Mouse (Mus musculus) hindbrain, postnatal 0 days (tissue): ENCODE measurements around the gene Slc22a2. TPM values are rescaled to one million over a fixed set of nuclear protein-coding genes. Genes with fewer than 3 reads are reported as not detected.
"Not testable (repeated sequence)": the region's sequence is repeated elsewhere in the genome, so short reads cannot be mapped to it uniquely, and the experiment has no call there.

ENCODE experiments used
- ATAC-seq: fragments of 200-750 bp; cut with Nextera tagmentation; 2 replicates; pipeline ENCODE4 v1.8.0; 2017; ENCODE audit warnings: mild to moderate bottlenecking, moderate TSS enrichment, moderate library complexity
- DNase-seq: peaks from one replicate; pipeline ENCODE4 v3.0.0-alpha.2; 2015; ENCODE audit warnings: low spot score
- H3K27ac ChIP-seq: fragments of 300-500 bp; sonication (generic); 2 replicates; pipeline ENCODE4 v1.5.1; 2014; ENCODE audit warnings: mild to moderate bottlenecking
- H3K27me3 ChIP-seq: fragments of 300-500 bp; sonication (generic); 2 replicates; pipeline ENCODE4 v1.6.1; 2014; ENCODE audit warnings: low read length, mixed read lengths; ENCODE audit not compliant: insufficient read depth
- H3K36me3 ChIP-seq: fragments of 300-500 bp; sonication (generic); 2 replicates; pipeline ENCODE4 v1.6.1; 2014; ENCODE audit warnings: low read length, mixed read lengths; ENCODE audit not compliant: insufficient read depth
- H3K4me1 ChIP-seq: fragments of 300-500 bp; sonication (generic); 2 replicates; pipeline ENCODE4 v1.6.1; 2014; ENCODE audit warnings: antibody characterized with exemption, low read length, mixed read lengths; ENCODE audit not compliant: insufficient read depth
- H3K4me2 ChIP-seq: fragments of 300-500 bp; sonication (generic); 2 replicates; pipeline ENCODE4 v1.6.1; 2014; ENCODE audit warnings: low read depth, mild to moderate bottlenecking, low read length, moderate library complexity, mixed read lengths
- H3K4me3 ChIP-seq: fragments of 300-500 bp; sonication (generic); 2 replicates; pipeline ENCODE4 v1.5.1; 2014; ENCODE audit warnings: low read length
- H3K9ac ChIP-seq: fragments of 300-500 bp; sonication (generic); replicated peaks from 2 replicates; pipeline ENCODE4 v1.6.1; 2014; ENCODE audit warnings: mild to moderate bottlenecking, low read length, moderate library complexity, mixed read lengths
- H3K9me3 ChIP-seq: fragments of 300-500 bp; sonication (generic); 2 replicates; pipeline ENCODE4 v1.6.1; 2016; ENCODE audit warnings: low read length, mixed read lengths
- CTCF ChIP-seq: IDR thresholded peaks from 2 replicates; pipeline ENCODE4 v1.5.1; 2016; ENCODE audit warnings: antibody characterized with exemption, control low read depth, low read depth
- WGBS: fragments of 180-500 bp; shearing (Covaris S2); extraction: QIAGEN DNeasy Blood & Tissue Kit; methylation state at CpG from one replicate; pipeline ENCODE4 v1.1.7; 2014; 5-methylcytosine and 5-hydroxymethylcytosine counted together
- polyA plus RNA-seq: library from polyadenylated mRNA; unstranded; fragments of >200 nt; fragmentation: Nextera tagmentation; extraction: Ambion mirVana; gene quantifications from 2 replicates; pipeline ENCODE4 v1.2.1, GENCODE M21; 2015
- total RNA-seq: library from RNA; depleted of rRNA; stranded (reverse); fragments of >200 nt; gene quantifications from 2 replicates; pipeline ENCODE4 v1.2.3, GENCODE M21; 2014

Gene Slc22a2
- total and polyA plus RNA-seq, 2 experiments from 2014 or later = 0.78 to 1.2 TPM

- no peak overlapping the region for H3K9ac ChIP-seq
- no peaks in the 10 kb centered on the region for H3K9me3 ChIP-seq
- WGBS = 64% methylated on average over 8 of the region's 8 CpGs
- no peaks in the 10 kb centered on the region for H3K27me3 ChIP-seq
- no peak for DNase-seq
- no peak for TF ChIP-seq CTCF
- no peak overlapping the region for H3K4me2 ChIP-seq
- H3K4me1 ChIP-seq = no peaks in the 10 kb centered on the region
- no peak overlapping the region for H3K4me3 ChIP-seq
- H3K27ac ChIP-seq = no peak overlapping the region
- H3K36me3 ChIP-seq = no peaks in the 10 kb centered on the region
- ATAC-seq = no peak
These were observed 80.2 kb downstream of the Slc22a2 start for GRCm38 (mm10) chr17:12664156-12664555.

GRCm38 (mm10) chr17:12668478-12669362, 84.8 kb downstream of the Slc22a2 start:
- H3K4me3 ChIP-seq = no peak overlapping the region
- H3K36me3 ChIP-seq = no peaks in the 10 kb centered on the region
- no peaks in the 10 kb centered on the region for H3K27me3 ChIP-seq
- H3K4me1 ChIP-seq = no peaks in the 10 kb centered on the region
- H3K9ac ChIP-seq = no peak overlapping the region
- no peak for TF ChIP-seq CTCF
- H3K4me2 ChIP-seq = no peak overlapping the region
- no peak overlapping the region for H3K27ac ChIP-seq
- DNase-seq = no peak
- WGBS = 62% methylated on average over 7 of the region's 7 CpGs
- no peaks in the 10 kb centered on the region for H3K9me3 ChIP-seq
- ATAC-seq = no peak

DNA sequence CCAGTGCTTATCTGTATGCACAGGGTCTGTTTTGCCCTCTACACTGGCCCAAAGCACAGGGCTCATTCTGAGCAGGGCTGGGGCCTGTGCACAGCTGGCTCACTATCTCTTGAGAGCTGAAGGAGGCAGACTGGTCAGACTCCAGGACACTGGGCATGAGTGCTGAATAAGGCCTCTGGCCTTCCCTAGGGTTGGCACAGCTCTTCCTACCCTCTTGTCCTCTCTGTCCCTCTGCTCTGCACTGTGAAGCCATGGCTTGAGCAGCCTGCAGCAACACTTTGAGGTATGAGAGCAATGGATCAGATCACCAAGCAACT, 85.4 kb downstream of the Slc22a2 start:
- H3K27ac ChIP-seq = no peak overlapping the region
- DNase-seq = no peak
- no peaks in the 10 kb centered on the region for H3K27me3 ChIP-seq
- H3K4me1 ChIP-seq = no peaks in the 10 kb centered on the region
- no peak for TF ChIP-seq CTCF
- H3K4me3 ChIP-seq = no peak overlapping the region
- no peak overlapping the region for H3K9ac ChIP-seq
- no peaks in the 10 kb centered on the region for H3K36me3 ChIP-seq
- H3K9me3 ChIP-seq = no peaks in the 10 kb centered on the region
- ATAC-seq = 0 out of 2 replicates have a peak, but pooled peaks have one; percentile 39
- no peak overlapping the region for H3K4me2 ChIP-seq

- no peak overlapping the region for H3K4me3 ChIP-seq
- H3K4me2 ChIP-seq = no peak overlapping the region
- H3K27me3 ChIP-seq = no peaks in the 10 kb centered on the region
- no peak overlapping the region for H3K27ac ChIP-seq
- H3K9me3 ChIP-seq = no peaks in the 10 kb centered on the region
- no peak for TF ChIP-seq CTCF
- ATAC-seq (no peak), DNase-seq (no peak)
- H3K9ac ChIP-seq = no peak overlapping the region
- H3K4me1 ChIP-seq = no peaks in the 10 kb centered on the region
- H3K36me3 ChIP-seq = no peaks in the 10 kb centered on the region
- 88% methylated on average over 5 of the region's 5 CpGs for WGBS
These were observed 87.2 kb downstream of the Slc22a2 start for GRCm38 (mm10) chr17:12671029-12671605.

GRCm38 (mm10) chr17:12672285-12672790, 88.4 kb downstream of the Slc22a2 start:
- H3K27me3 ChIP-seq = no peaks in the 10 kb centered on the region
- H3K4me1 ChIP-seq = no peaks in the 10 kb centered on the region
- no peak for TF ChIP-seq CTCF
- no peak overlapping the region for H3K9ac ChIP-seq
- no peak overlapping the region for H3K4me3 ChIP-seq
- no peak for ATAC-seq
- no peaks in the 10 kb centered on the region for H3K9me3 ChIP-seq
- no peak overlapping the region for H3K27ac ChIP-seq
- 75% methylated on average over 7 of the region's 7 CpGs for WGBS
- H3K4me2 ChIP-seq = no peak overlapping the region
- DNase-seq = no peak
- H3K36me3 ChIP-seq = no peaks in the 10 kb centered on the region

- no peak for DNase-seq
- 63% methylated on average over 3 of the region's 3 CpGs for WGBS
- H3K36me3 ChIP-seq = no peaks in the 10 kb centered on the region
These were observed 89.9 kb downstream of the Slc22a2 start for GRCm38 (mm10) chr17:12673871-12674270.

GRCm38 (mm10) chr17:12674980-12675379, 91.0 kb downstream of the Slc22a2 start:
- not testable (repeated sequence) for H3K9ac ChIP-seq, H3K4me1 ChIP-seq, H3K4me2 ChIP-seq, H3K27ac ChIP-seq, H3K27me3 ChIP-seq, H3K36me3 ChIP-seq, ATAC-seq, DNase-seq, H3K4me3 ChIP-seq, H3K9me3 ChIP-seq
- 94% methylated on average over 7 of the region's 7 CpGs for WGBS

More at GRCm38 (mm10) chr17:12673871-12674270, 89.9 kb downstream of the Slc22a2 start:
- Histone ChIP-seq H3K9me3 (no peaks in the 10 kb centered on the region), H3K4me1 (no peaks in the 10 kb centered on the region), H3K27me3 (no peaks in the 10 kb centered on the region), H3K4me3 (no peak overlapping the region), H3K4me2 (no peak overlapping the region), H3K9ac (no peak overlapping the region), H3K27ac (no peak overlapping the region)
- TF ChIP-seq CTCF = no peak
- ATAC-seq = no peak
